Mouse (Mus musculus) gastrocnemius, postnatal 14 days (tissue): ENCODE results near the gene Ubqln4. TPM values are rescaled to one million over a fixed set of nuclear protein-coding genes. Genes with fewer than 3 reads are reported as not detected.

ENCODE experiments used
- DNase-seq: peaks from one replicate; pipeline ENCODE4 v3.0.0; 2021; ENCODE audit warnings: mixed read lengths
- intact Hi-C: fragments of 180-260 bp; cut with DNase I; formaldehyde crosslinking; loops from one replicate; pipeline ENCODE4 v1.15.1; 2025; ENCODE audit warnings: low total_unique reads
- total RNA-seq, 2 experiments: library from RNA; stranded (reverse); gene quantifications; 2 replicates each; pipeline ENCODE4 v1.2.3; 2021

Gene Ubqln4
- total RNA-seq, 2 experiments from 2014 or later = 42.0 to 45.5 TPM

GRCm38 (mm10) chr3:88521803-88522331 lies 31.7 kb upstream of the Ubqln4 start:
- peak; percentile 74 for DNase-seq
- intact Hi-C loops = loop anchor here (2.0 to 5.0 kb wide), 2 partner anchors 35 to 115 kb away; no protein-coding TSS in a partner anchor

DNA sequence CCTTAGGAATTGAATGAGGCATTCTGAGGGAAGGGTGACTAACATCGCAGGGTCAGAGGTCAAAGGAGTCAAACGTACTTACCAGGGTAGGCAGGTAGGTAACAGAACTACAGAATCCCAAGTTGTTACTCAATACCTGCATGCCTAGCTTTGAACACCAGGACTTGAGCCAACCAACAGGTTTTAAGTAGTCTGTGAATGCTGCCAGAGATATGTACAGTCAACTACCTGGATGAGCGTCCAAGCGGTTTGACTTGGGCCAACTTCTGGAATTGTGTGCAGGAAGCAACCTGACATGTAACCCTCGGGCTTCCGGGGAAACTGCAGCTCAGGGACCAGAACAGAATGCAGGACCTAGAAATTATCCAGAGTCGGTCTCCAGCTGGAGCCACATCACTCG lies 30.5 kb upstream of the Ubqln4 start:
- intact Hi-C loops = loop anchor here (5.0 kb wide), 1 partner anchor 116 kb away; no protein-coding TSS in a partner anchor
- DNase-seq = no peak

- intact Hi-C loops = no loop called here
Observed at GRCm38 (mm10) chr3:88525021-88525420, 28.5 kb upstream of the Ubqln4 start.

GRCm38 (mm10) chr3:88526157-88527131 lies 27.1 kb upstream of the Ubqln4 start:
- peak; percentile 90 for DNase-seq
- intact Hi-C loops = no loop called here

More at GRCm38 (mm10) chr3:88525021-88525420, 28.5 kb upstream of the Ubqln4 start:
- DNase-seq = no peak

GRCm38 (mm10) chr3:88527565-88527964 lies 26.0 kb upstream of the Ubqln4 start:
- intact Hi-C loops = no loop called here
- DNase-seq = peak; percentile 52

DNA sequence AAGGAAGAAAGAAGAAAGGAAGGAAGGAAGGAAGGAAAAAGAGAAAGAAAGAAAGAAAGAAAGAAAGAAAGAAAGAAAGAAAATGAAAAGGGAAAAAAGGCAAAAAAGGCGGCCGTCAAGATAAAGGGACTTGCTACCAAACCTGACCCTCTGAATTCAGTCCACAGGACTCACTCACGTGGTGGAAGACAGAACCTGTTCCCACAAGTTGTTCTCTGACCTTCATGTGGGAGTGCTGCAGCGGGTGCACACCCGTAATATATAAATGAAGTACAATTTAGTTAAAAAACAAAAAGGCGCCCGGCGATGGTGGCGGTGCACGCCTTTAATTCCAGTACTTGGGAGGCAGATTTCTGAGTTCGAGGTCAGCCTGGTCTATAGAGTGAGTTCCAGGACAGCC lies 24.9 kb upstream of the Ubqln4 start:
- intact Hi-C loops = no loop called here

GRCm38 (mm10) chr3:88529204-88530000 lies 24.2 kb upstream of the Ubqln4 start:
- no peak for DNase-seq
- intact Hi-C loops = no loop called here

More for the DNA sequence above, 24.9 kb upstream of the Ubqln4 start:
- no peak for DNase-seq

GRCm38 (mm10) chr3:88530082-88530864 lies 23.3 kb upstream of the Ubqln4 start:
- intact Hi-C loops = no loop called here
- no peak for DNase-seq

- DNase-seq = peak; percentile 85
- intact Hi-C loops = no loop called here
Observed at GRCm38 (mm10) chr3:88531348-88532298, 21.9 kb upstream of the Ubqln4 start.

- intact Hi-C loops = no loop called here
- DNase-seq = no peak
Observed at GRCm38 (mm10) chr3:88532299-88532674, 21.3 kb upstream of the Ubqln4 start, which contains the start of gene Mex3a. Gene Mex3a (plus strand): TSS chr3:88532395.

DNA sequence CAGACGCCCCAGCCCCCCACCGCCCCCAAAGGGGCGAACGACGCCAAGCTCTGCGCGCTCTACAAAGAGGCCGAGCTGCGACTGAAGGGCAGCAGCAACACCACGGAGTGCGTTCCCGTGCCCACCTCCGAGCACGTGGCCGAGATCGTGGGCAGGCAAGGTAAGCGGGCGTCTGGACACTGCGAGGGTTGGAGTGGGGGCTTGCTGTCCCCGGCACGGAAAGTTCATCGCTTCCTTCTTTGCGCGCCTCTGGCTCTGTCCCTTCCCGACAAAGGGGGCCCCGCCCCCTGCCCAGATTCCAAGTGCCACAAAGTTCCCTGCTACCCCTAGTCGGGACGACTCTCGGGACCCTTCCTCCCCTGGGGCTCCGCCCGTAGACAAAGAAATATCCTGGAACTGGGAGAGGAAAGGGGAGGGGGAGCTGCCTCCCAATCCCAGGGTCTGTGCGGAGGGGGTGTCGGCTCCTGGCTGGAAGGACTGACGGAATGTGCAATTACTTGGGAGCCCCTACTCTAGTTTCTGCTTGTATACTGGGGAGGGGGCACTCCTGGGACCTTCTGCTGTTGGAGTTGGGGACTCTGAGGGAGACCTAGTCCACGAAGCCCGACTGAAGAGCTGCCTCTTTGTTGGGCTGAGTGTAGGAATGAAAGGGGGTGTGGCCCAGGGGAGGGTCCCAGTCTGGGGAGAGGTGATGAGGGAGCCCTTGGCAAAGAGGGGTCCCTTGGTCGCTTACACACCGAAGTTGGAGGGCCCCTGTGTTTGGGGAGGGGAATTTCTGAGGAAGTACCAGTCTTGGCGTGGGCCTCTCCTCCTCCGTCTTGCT lies 20.7 kb upstream of the Ubqln4 start:
- intact Hi-C loops = no loop called here
- peak; percentile 37 for DNase-seq

GRCm38 (mm10) chr3:88533706-88534105 lies 19.9 kb upstream of the Ubqln4 start:
- intact Hi-C loops = no loop called here
- no peak for DNase-seq

DNA sequence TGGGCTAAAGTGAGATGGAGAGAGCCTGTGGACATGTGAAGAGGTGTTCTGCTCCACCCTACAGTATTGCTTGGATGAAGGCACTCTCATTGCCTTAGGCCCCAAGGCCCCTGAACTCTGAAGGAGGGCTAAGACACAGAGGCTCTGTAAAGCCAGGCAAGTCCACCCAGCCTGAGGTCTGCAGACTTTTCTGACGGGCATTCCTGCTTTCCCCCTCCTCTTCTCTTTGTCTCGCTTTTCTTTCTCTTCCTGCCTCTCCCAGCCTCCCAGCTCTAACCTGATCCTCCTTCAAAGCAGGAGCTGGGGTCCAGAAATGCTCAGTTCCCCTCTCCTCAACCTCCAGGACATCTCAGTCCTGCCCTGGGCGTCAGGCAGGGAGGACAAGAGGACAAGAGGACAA lies 18.6 kb upstream of the Ubqln4 start:
- intact Hi-C loops = no loop called here
- no peak for DNase-seq

DNA sequence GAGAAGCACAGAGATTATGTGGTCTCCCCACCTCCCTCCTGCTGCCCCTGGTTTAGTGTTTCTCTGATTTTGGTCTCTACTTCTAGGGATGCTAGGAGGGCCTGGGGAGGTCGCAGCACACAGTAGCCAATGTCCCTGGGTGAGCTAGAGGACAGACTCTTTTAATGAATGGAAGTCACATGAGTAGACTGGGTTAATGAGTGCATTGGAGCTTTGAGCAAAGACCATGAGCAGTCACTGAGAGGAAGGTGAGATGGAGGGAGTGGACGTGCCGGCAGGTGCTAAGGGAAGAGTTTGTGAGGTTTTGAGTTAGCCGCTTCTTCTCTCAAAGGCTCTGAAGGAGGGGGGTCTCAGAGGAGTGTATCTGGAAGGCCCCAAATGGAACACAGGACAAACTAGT lies 18.0 kb upstream of the Ubqln4 start:
- intact Hi-C loops = no loop called here
- no peak for DNase-seq

DNA sequence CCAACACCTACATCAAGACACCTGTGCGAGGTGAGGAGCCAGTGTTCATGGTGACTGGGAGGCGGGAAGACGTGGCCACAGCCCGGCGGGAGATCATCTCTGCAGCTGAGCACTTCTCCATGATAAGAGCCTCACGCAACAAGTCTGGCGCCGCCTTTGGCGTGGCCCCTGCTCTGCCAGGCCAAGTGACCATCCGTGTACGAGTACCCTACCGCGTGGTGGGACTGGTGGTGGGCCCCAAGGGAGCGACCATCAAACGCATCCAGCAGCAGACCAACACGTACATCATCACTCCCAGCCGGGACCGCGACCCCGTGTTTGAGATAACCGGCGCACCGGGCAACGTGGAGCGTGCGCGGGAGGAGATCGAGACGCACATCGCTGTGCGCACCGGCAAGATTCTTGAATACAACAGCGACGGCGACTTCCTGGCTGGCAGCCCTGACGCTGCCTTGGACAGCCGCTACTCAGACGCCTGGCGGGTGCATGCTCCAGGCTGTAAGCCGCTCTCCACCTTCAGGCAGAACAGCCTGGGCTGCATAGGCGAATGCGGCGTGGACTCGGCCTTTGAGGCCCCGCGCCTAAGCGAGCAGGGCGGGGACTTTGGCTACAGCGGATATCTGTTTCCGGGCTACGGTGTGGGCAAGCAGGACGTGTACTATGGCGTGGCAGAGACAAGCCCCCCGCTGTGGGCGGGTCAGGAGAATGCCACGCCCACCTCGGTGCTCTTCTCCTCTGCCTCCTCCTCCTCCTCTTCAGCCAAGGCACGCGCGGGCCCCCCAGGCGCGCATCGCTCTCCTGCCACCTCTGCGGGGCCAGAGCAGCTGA lies 17.2 kb upstream of the Ubqln4 start:
- peak; percentile 82 for DNase-seq
- intact Hi-C loops = no loop called here

DNA sequence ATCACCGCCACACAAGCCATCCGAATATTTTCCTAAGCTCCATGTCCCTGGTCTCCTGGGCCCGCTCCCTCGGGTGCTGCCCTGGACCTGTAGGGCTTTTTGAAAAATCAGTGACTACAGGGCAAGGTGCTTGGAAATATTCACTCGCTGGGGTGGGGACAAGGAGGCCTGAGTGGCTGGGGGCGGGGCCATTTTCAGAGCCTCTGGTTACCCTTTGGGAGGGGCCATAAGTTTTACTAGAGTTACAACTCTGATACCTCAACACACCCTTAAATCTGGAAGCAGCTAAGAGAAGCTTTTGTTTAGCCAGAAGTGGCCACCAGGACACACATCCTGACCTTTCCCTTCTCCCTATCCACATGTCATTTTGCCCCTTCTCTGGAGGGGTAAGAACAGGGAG lies 16.4 kb upstream of the Ubqln4 start:
- intact Hi-C loops = no loop called here
- no peak for DNase-seq
